Mouse (Mus musculus) CD4-positive, CD25-positive, alpha-beta regulatory T cell, adult 2 months (primary cell): ENCODE results near the gene Cnpy2.
A peak's percentile ranks its signal among the peaks of the same experiment; 100 is the strongest.
"Not testable (repeated sequence)": the region's sequence is repeated elsewhere in the genome, so short reads cannot be mapped to it uniquely, and the experiment has no call there.

Experiments
- DNase-seq: peaks from one replicate; pipeline ENCODE4 v3.0.0-alpha.2; 2012; ENCODE audit warnings: low read depth, low spot score

Cnpy2 gene

GRCm38 (mm10) chr10:128322141-128323108 lies at the start of gene Cnpy2:
TSS of gene Cnpy2 (plus strand) at chr10:128322459.
- DNase-seq: peak; percentile 82

DNA sequence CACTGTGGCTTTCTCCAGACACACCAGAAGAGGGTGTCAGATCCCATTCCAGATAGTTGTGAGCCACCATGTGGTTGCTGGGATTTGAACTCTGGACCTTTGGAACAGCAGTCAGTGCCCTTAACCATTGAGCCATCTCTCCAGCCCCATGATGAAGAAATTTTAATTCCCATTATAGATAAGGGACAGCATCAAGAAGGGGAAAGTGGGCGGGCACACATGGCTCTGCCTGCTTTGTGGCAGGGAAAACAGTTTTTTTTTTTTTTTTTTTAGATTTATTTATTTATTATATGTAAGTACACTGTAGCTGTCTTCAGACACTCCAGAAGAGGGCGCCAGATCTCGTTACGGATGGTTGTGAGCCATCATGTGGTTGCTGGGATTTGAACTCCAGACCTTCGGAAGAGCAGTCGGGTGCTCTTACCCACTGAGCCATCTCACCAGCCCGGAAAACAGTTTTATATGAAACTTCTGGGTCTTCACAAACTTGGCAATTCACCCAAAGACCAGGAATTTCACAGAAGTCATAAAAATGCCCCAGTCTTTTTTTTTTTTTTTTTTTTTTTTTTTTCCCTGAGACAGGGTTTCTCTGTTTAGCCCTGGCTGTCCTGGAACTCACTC lies 49.3 kb upstream of the Cnpy2 start:
- peak; percentile 20 for DNase-seq

GRCm38 (mm10) chr10:128275374-128275773 lies 46.9 kb upstream of the Cnpy2 start:
- not testable (repeated sequence) for DNase-seq

GRCm38 (mm10) chr10:128278158-128278557 lies 44.1 kb upstream of the Cnpy2 start:
- DNase-seq: no peak

GRCm38 (mm10) chr10:128280943-128281342 lies 41.3 kb upstream of the Cnpy2 start:
- DNase-seq: no peak

GRCm38 (mm10) chr10:128281682-128282081 lies 40.6 kb upstream of the Cnpy2 start:
- DNase-seq: no peak

GRCm38 (mm10) chr10:128282886-128283450 lies 39.3 kb upstream of the Cnpy2 start:
- no peak for DNase-seq

DNA sequence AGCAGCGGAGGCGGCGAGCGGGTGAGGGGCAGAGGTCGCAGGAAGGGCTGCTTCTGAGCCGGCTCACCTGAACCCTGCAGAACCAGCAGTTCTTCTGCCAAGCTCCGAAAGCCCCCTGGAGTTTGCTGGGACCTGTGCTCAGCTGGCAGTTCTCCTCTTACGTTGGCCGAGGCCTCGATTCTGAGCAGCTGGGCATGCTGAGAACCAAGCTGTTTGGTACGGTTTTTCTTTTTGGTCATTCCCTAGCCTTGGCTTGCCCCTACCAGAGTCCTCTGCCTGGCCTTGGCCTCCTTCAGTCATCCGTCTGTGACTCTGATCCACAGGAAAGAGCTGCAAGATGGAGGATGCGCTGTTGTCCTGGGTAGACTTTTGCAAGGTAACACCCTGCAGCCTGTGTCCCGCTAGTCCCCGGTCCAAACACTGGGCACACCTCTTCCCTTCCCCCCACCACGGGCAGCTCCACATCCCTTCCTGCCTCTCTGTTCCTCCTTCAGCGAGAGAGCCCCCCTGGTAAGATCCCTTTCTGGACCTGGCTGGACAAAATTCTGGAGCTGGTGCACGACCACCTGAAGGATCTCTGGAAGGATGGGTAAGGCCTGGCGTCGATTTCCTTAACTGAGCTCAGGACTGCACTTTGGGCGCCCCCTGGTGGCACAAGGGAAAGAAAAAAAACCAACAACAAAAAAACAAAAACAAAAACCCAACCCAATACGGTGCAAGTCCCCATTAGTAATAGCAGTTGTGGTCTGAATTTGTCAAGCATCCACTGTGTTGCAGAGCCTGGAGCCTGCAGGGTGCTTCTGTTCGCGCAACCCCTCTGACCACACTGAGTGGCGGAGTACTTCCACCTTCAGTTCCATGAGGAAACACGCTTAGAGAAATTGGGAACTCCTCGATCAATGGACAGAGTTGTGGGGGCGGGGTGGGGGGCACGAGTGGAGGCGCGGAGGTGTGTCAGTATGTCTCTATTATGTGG lies 38.4 kb upstream of the Cnpy2 start:
- DNase-seq: peak; percentile 84

GRCm38 (mm10) chr10:128290594-128290993 lies 31.7 kb upstream of the Cnpy2 start:
- not testable (repeated sequence) for DNase-seq

- no peak for DNase-seq
These were observed 25.7 kb upstream of the Cnpy2 start for GRCm38 (mm10) chr10:128296370-128297090.

DNA sequence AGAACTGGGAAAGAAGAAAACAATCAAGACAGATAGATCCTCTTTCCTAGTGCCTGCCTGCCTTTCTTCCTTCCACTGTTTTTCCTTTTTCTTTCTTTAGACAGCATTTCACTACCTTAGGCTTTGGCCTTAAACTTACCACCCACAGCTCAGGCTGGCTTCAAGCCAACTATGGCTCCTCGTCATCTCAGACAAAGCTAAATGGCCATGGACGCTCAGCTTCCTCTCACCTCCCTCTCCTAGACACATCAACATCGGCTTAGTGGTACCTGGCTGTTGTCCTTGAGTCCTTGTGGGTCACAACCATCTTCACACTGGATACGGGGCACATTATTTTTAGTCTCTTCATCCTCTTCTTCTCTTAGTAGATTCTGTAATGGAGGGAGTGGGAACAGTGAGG lies 25.0 kb upstream of the Cnpy2 start:
- no peak for DNase-seq

DNA sequence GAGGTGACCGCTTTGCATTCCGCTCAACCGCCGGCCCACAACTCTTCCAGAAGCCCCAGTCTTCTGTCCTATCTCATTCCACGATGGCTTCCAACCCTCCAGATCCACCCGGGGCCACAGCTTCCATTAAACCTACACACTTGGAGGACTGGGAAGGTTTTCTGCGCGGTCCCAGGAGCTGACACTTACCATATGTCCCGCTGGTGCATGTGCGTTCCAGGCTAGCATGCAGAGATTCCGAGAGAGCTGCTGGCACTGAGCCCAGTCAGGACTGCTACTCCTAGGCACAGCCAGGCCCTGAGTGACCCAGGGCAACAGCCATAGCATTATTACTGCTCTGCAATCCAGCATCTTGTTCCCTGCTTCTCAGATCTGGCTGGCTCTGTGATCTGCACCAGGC lies 24.6 kb upstream of the Cnpy2 start:
- DNase-seq: no peak

GRCm38 (mm10) chr10:128298243-128298642 lies 24.0 kb upstream of the Cnpy2 start:
- no peak for DNase-seq

- no peak for DNase-seq
These were observed 23.5 kb upstream of the Cnpy2 start, which contains the start of gene Il23a for GRCm38 (mm10) chr10:128298702-128299171. TSS of gene Il23a (minus strand) at chr10:128298752.

DNA sequence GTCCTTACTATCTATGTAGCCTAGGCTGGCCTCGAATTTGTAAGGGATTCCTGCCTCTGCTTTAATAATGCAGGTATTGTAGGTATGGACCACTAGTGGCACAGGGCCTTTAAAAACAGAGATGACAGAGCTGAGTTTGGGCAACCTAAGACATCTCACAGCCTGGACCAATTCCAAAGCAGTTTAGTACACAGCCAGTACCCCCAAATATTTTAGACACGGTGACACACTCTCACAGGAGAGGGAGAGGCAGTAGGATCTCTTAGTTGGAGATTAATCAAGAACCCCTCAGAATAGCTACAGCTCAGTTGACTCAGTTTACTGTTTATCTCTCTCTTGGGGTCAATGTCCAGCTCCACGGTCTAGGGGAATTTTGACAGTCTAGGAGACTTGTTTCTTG lies 19.9 kb upstream of the Cnpy2 start:
- no peak for DNase-seq

GRCm38 (mm10) chr10:128302785-128303125 lies 19.5 kb upstream of the Cnpy2 start:
- no peak for DNase-seq

DNA sequence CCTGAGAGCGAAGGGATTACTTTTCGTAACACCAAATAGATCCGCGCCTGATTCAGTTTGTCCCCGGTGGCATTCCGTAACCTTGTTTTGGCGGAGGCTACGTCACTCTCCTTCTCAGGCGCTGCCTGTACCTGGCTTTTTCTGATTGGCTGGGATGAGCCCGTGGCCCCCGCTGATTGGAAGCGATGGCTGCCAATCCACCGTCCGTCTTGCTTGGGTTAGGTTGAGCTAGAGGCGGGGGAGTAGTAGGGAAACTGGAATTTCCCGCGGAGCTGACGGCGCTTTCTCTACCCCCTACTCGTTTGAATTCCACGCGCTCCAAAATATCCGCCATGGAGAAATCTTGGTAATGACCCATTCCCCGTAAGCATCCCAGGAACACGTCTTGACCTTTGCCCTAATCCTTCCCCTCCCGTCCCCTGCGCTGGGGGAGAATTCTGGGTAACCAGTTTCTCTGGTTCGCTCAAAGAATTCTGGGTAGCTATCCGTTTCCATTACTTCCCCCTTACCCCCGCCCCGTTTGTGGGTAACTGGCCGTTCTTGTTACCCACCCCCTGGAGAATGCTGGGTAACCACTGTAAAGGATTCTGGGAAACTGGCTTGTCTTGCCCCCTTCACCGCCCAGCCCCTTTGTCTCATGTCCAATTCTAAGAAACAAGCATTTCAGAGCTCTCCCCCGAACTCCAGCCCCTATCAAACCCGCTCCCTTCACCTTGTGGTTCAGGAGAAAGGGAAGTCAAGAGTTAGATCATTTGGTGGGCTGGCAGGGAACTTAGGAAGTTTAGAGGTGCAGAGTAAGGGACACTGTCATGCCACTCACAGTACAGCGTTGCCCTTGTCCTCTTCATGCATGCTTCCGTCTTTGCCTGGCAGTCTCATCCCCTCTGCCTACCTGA lies 18.9 kb upstream of the Cnpy2 start, which contains the start of gene Pan2:
Pan2 (plus strand) TSS at position 210 of the 896 bp plus-strand sequence.
- peak; percentile 99 for DNase-seq

GRCm38 (mm10) chr10:128309654-128310053 lies 12.6 kb upstream of the Cnpy2 start:
- no peak for DNase-seq

DNA sequence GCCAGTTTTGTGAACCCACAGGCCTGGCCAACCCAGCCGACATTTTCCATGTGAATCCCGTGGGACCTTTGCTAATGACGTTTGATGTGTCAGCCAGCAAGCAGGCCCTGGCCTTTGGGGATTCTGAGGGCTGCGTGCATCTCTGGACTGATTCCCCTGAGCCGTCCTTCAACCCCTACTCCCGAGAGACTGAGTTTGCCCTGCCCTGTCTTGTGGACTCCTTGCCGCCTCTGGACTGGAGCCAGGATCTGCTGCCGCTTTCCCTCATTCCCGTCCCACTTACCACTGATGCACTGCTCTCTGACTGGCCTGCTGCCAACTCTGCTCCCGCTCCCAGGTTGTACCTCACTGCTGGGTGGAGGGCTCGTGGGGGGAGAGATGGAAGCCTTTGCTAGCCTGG lies 12.1 kb upstream of the Cnpy2 start:
- no peak for DNase-seq
